Mouse (Mus musculus) small intestine, adult 2 months (tissue): ENCODE data around the gene Car11. TPM values are rescaled to one million over a fixed set of nuclear protein-coding genes. Genes with fewer than 3 reads are reported as not detected.

ENCODE experiments used
- H3K27ac ChIP-seq: fragments of 200-500 bp; 2 replicates; pipeline ENCODE4 v1.5.1; 2012; ENCODE audit warnings: low read depth, low read length, control low read depth, inconsistent platforms; ENCODE audit not compliant: insufficient read depth
- H3K27me3 ChIP-seq: fragments of 200-500 bp; 2 replicates; pipeline ENCODE4 v1.6.1; 2012; ENCODE audit warnings: mild to moderate bottlenecking, moderate library complexity, low read length, inconsistent platforms; ENCODE audit not compliant: control insufficient read depth, insufficient read depth
- H3K36me3 ChIP-seq: fragments of 200-500 bp; 2 replicates; pipeline ENCODE4 v1.6.1; 2012; ENCODE audit warnings: mild to moderate bottlenecking, low read length, control low read depth, inconsistent platforms; ENCODE audit not compliant: control insufficient read depth, insufficient read depth
- H3K4me1 ChIP-seq: fragments of 200-500 bp; 2 replicates; pipeline ENCODE4 v1.6.1; 2012; ENCODE audit warnings: low read length, inconsistent platforms, mixed read lengths; ENCODE audit not compliant: control insufficient read depth, insufficient read depth, insufficient read length
- H3K4me3 ChIP-seq: fragments of 200-500 bp; 2 replicates; pipeline ENCODE4 v1.5.1; 2012; ENCODE audit warnings: low read depth, mild to moderate bottlenecking, control low read depth, inconsistent platforms, low read length, moderate library complexity
- CTCF ChIP-seq: fragments of 200-500 bp; IDR thresholded peaks from 2 replicates; pipeline ENCODE4 v1.5.1; 2012; ENCODE audit warnings: low read depth, mild to moderate bottlenecking, control low read depth, inconsistent platforms, low read length, moderate library complexity, mixed read lengths; ENCODE audit not compliant: insufficient replicate concordance, insufficient read length; ENCODE audit errors: extremely low read depth
- POLR2A ChIP-seq: fragments of 200-500 bp; IDR thresholded peaks from 2 replicates; pipeline ENCODE4 v1.6.1; 2012; ENCODE audit warnings: low read depth, mild to moderate bottlenecking, control low read depth, inconsistent platforms, low read length, moderate library complexity
- WGBS: fragments of 180-500 bp; shearing (Covaris S2); methylation state at CpG from one replicate; pipeline ENCODE4 v1.1.7; 2018; 5-methylcytosine and 5-hydroxymethylcytosine counted together
- polyA plus RNA-seq: library from polyadenylated mRNA; depleted of rRNA; stranded (reverse); fragments of >200 nt; gene quantifications from 2 replicates; pipeline ENCODE4 v1.2.3, GENCODE M21; 2012

The Car11 gene
- polyA plus RNA-seq, 1 experiment: 2.3 TPM

GRCm38 (mm10) chr7:45723301-45723700, 23.7 kb downstream of the Car11 start:
- Histone ChIP-seq H3K27ac (peak overlapping the region; percentile 62), H3K4me3 (peak overlapping the region; percentile 65), H3K4me1 (peaks cover 34% of the 10 kb centered on the region), H3K36me3 (peaks cover 49% of the 10 kb centered on the region), H3K27me3 (no peaks in the 10 kb centered on the region)
- WGBS: 81% methylated on average over 4 of the region's 4 CpGs
- TF ChIP-seq CTCF (no peak), POLR2A (no peak)

DNA sequence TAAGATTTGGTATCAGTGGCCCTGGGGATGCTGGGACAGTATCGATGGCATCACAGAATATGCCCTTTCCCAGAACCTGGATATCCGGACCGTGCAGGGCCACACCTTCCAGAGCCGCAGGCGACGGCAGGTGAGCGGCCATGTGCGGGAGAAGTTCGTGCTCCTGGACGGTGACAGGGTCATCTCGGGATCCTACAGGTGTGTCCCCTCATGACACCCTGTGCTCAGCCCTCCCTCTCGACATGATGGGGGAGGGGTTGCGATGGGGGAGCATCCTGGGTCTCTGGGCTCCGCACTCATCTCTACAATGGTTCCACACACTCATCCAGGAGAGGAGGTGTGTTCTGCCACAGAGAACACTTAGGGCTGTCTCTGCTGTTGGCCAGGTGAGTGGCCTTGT, 24.1 kb downstream of the Car11 start:
- H3K27ac ChIP-seq: no peak overlapping the region
- 87% methylated on average over 14 of the region's 14 CpGs for WGBS
- no peak overlapping the region for H3K4me3 ChIP-seq
- H3K36me3 ChIP-seq: peaks cover 53% of the 10 kb centered on the region
- peaks cover 37% of the 10 kb centered on the region for H3K4me1 ChIP-seq
- no peaks in the 10 kb centered on the region for H3K27me3 ChIP-seq
- TF ChIP-seq POLR2A: no peak
- TF ChIP-seq CTCF: no peak

DNA sequence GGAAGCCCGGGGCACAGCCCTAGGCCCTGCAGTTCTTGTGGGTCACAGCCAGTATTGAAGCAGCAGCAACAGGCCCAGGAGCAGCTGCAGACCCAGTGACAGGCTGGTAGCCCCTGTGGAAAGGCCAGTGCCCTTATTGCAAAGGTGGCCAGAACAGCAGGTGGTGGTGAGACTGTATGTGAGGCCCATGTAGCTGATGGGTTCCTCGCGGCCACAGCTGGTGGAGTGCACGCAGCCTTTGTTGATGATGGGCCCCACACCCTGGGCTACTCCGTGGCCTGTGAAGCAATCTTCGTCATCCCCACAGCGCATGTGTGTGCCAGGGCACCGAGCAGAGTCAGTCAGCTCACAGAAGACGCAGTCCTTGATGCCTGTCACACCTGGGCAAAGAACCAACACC, 25.5 kb downstream of the Car11 start:
- peaks cover 41% of the 10 kb centered on the region for H3K4me1 ChIP-seq
- H3K27me3 ChIP-seq: no peaks in the 10 kb centered on the region
- 71% methylated on average over 9 of the region's 9 CpGs for WGBS
- H3K27ac ChIP-seq: no peak overlapping the region
- H3K4me3 ChIP-seq: no peak overlapping the region
- TF ChIP-seq CTCF: no peak
- TF ChIP-seq POLR2A: no peak
- peaks cover 58% of the 10 kb centered on the region for H3K36me3 ChIP-seq

- TF ChIP-seq POLR2A (no peak), CTCF (no peak)
- Histone ChIP-seq H3K27me3 (no peaks in the 10 kb centered on the region), H3K36me3 (peaks cover 60% of the 10 kb centered on the region), H3K4me1 (peaks cover 46% of the 10 kb centered on the region), H3K27ac (peak within 1 kb of the TSS; percentile 43), H3K4me3 (0 out of 2 replicates have a peak within 1 kb of the TSS, but pooled peaks have one; percentile 5)
- 82% methylated on average over 11 of the region's 11 CpGs for WGBS
Observed at GRCm38 (mm10) chr7:45725713-45726112, 26.1 kb downstream of the Car11 start, which contains the start of gene Spaca4. TSS of gene Spaca4 (minus strand) at chr7:45725813.

GRCm38 (mm10) chr7:45726419-45726818, 26.8 kb downstream of the Car11 start:
- 67% methylated on average over 10 of the region's 10 CpGs for WGBS
- TF ChIP-seq CTCF (no peak), POLR2A (no peak)
- Histone ChIP-seq H3K27me3 (no peaks in the 10 kb centered on the region), H3K4me3 (0 out of 2 replicates have a peak overlapping the region, but pooled peaks have one; percentile 5), H3K4me1 (peaks cover 50% of the 10 kb centered on the region), H3K27ac (peak overlapping the region; percentile 43), H3K36me3 (peaks cover 66% of the 10 kb centered on the region)

GRCm38 (mm10) chr7:45727625-45728024, 28.0 kb downstream of the Car11 start:
- TF ChIP-seq POLR2A (no peak), CTCF (no peak)
- no peaks in the 10 kb centered on the region for H3K27me3 ChIP-seq
- WGBS: 17% methylated on average over 3 of the region's 3 CpGs
- H3K4me3 ChIP-seq: peak overlapping the region; percentile 1; the same call in 1 of the 2 replicates
- peaks cover 68% of the 10 kb centered on the region for H3K36me3 ChIP-seq
- H3K27ac ChIP-seq: peak overlapping the region; percentile 83
- peaks cover 53% of the 10 kb centered on the region for H3K4me1 ChIP-seq

GRCm38 (mm10) chr7:45730727-45731431, 31.2 kb downstream of the Car11 start:
- Histone ChIP-seq H3K36me3 (peaks cover 64% of the 10 kb centered on the region), H3K27ac (peak overlapping the region; percentile 64), H3K4me1 (peaks cover 53% of the 10 kb centered on the region), H3K4me3 (no peak overlapping the region), H3K27me3 (no peaks in the 10 kb centered on the region)
- WGBS: 18% methylated on average over 16 of the region's 16 CpGs
- TF ChIP-seq CTCF: peak; percentile 51; the same call in 1 of the 2 replicates
- TF ChIP-seq POLR2A: no peak
